Mouse (Mus musculus) forebrain, embryonic 10.5 days (tissue): ENCODE data around the gene Svs1. TPM values are rescaled to one million over a fixed set of nuclear protein-coding genes. Genes with fewer than 3 reads are reported as not detected.
"Not testable (repeated sequence)": the region's sequence is repeated elsewhere in the genome, so short reads cannot be mapped to it uniquely, and the experiment has no call there.

ENCODE experiments used
- DNase-seq: peaks from one replicate; pipeline ENCODE4 v3.0.0-alpha.2; 2017; ENCODE audit warnings: low spot score; ENCODE audit errors: extremely low spot score
- H3K27ac ChIP-seq: fragments of 300-500 bp; sonication (generic); 2 replicates; pipeline ENCODE4 v1.5.1; 2016; ENCODE audit warnings: mild to moderate bottlenecking
- H3K27me3 ChIP-seq: fragments of 300-500 bp; sonication (generic); 2 replicates; pipeline ENCODE4 v1.6.1; 2016; ENCODE audit warnings: mild to moderate bottlenecking; ENCODE audit not compliant: poor library complexity, severe bottlenecking
- H3K36me3 ChIP-seq: fragments of 300-500 bp; sonication (generic); replicated peaks from 2 replicates; pipeline ENCODE4 v1.6.1; 2016; ENCODE audit warnings: mild to moderate bottlenecking, moderate library complexity
- H3K4me1 ChIP-seq: fragments of 300-500 bp; sonication (generic); 2 replicates; pipeline ENCODE4 v1.6.1; 2016
- H3K4me3 ChIP-seq: fragments of 300-500 bp; sonication (generic); 2 replicates; pipeline ENCODE4 v1.5.1; 2016; ENCODE audit warnings: mild to moderate bottlenecking, moderate library complexity
- H3K9me3 ChIP-seq: fragments of 300-500 bp; sonication (generic); 2 replicates; pipeline ENCODE4 v1.6.1; 2016; ENCODE audit warnings: mild to moderate bottlenecking, moderate library complexity
- WGBS: fragments of 180-500 bp; shearing (Covaris S2); methylation state at CpG from one replicate; pipeline ENCODE4 v1.1.7; 2016; 5-methylcytosine and 5-hydroxymethylcytosine counted together
- polyA plus RNA-seq: library from polyadenylated mRNA; unstranded; fragments of >200 nt; fragmentation: Nextera tagmentation; extraction: Ambion mirVana; gene quantifications from 2 replicates; pipeline ENCODE4 v1.2.1, GENCODE M21; 2016

The Svs1 gene
- polyA plus RNA-seq = not detected in 2 replicates

GRCm38 (mm10) chr6:48986444-48986990 lies at the start of gene Svs1:
Gene Svs1, plus strand, starts transcription at chr6:48986861.
- Histone ChIP-seq H3K27ac (no peak within 1 kb of the TSS), H3K9me3 (no peaks in the 10 kb centered on the region), H3K36me3 (no peaks in the 10 kb centered on the region), H3K4me3 (no peak within 1 kb of the TSS), H3K27me3 (no peaks in the 10 kb centered on the region), H3K4me1 (no peaks in the 10 kb centered on the region)
- 73% methylated on average over 7 of the region's 7 CpGs for WGBS
- DNase-seq = no peak

DNA sequence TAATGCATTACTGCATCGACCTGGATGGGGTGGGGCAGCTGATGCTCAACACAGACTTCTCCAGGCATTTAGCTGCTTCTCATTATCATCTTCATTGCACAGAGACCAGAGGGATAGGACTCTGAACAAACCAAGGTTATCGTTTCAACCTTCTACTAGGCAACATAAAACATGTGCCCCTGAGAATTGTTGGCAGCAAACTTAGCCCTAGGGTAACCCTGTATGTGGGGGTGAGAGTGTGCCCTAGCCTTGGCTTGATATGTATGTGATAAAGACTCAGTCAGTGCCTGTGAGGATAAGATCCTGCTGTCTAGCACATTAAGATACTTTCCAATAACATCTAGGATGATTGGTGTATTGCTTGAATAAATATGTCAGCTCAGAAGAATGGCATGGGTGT lies 37.1 kb upstream of the Svs1 start:
- no peaks in the 10 kb centered on the region for H3K27me3 ChIP-seq
- DNase-seq = no peak
- H3K9me3 ChIP-seq = peaks cover 5% of the 10 kb centered on the region; the same call in 1 of the 2 replicates
- no peak overlapping the region for H3K27ac ChIP-seq
- no peaks in the 10 kb centered on the region for H3K4me1 ChIP-seq
- WGBS = 81% methylated on average over 2 of the region's 2 CpGs
- no peaks in the 10 kb centered on the region for H3K36me3 ChIP-seq
- H3K4me3 ChIP-seq = no peak overlapping the region

DNA sequence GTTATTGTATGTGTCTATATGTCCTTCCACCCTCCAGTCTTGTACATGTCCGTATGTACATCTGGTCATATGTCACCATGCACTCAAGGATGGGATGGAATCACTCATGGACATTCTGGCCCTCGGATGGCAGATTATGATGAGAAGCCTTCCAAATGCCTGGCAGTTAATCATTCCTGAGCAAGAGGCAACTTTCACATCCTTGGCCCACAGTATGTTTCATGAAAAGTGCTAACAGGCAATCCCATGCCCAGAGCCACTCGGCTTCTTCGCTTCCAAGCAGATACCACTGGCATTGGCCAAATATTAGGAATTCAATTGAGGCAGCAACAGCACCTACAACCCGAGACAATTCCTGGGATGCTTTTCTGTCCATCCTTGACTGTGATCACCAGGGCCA lies 36.0 kb upstream of the Svs1 start:
- Histone ChIP-seq H3K4me1 (no peaks in the 10 kb centered on the region), H3K27ac (no peak overlapping the region), H3K36me3 (no peaks in the 10 kb centered on the region), H3K27me3 (no peaks in the 10 kb centered on the region), H3K9me3 (no peaks in the 10 kb centered on the region), H3K4me3 (no peak overlapping the region)
- 94% methylated on average over 5 of the region's 5 CpGs for WGBS
- no peak for DNase-seq

GRCm38 (mm10) chr6:48951630-48952029 lies 35.0 kb upstream of the Svs1 start:
- WGBS = 91% methylated on average over 6 of the region's 6 CpGs
- no peak for DNase-seq
- Histone ChIP-seq H3K27me3 (no peaks in the 10 kb centered on the region), H3K4me1 (no peaks in the 10 kb centered on the region), H3K9me3 (no peaks in the 10 kb centered on the region), H3K36me3 (no peaks in the 10 kb centered on the region), H3K27ac (no peak overlapping the region), H3K4me3 (no peak overlapping the region)

- no peaks in the 10 kb centered on the region for H3K4me1 ChIP-seq
- no peaks in the 10 kb centered on the region for H3K27me3 ChIP-seq
- no peak overlapping the region for H3K4me3 ChIP-seq
- no peaks in the 10 kb centered on the region for H3K36me3 ChIP-seq
- WGBS = 83% methylated on average over 5 of the region's 5 CpGs
- H3K27ac ChIP-seq = no peak overlapping the region
- no peaks in the 10 kb centered on the region for H3K9me3 ChIP-seq
- DNase-seq = no peak
These were observed 33.4 kb upstream of the Svs1 start for GRCm38 (mm10) chr6:48953220-48953619.

GRCm38 (mm10) chr6:48954211-48954610 lies 32.5 kb upstream of the Svs1 start:
- Histone ChIP-seq H3K9me3 (no peaks in the 10 kb centered on the region), H3K27ac (no peak overlapping the region), H3K36me3 (no peaks in the 10 kb centered on the region), H3K4me1 (no peaks in the 10 kb centered on the region), H3K4me3 (no peak overlapping the region), H3K27me3 (no peaks in the 10 kb centered on the region)
- 84% methylated on average over 5 of the region's 5 CpGs for WGBS
- no peak for DNase-seq

DNA sequence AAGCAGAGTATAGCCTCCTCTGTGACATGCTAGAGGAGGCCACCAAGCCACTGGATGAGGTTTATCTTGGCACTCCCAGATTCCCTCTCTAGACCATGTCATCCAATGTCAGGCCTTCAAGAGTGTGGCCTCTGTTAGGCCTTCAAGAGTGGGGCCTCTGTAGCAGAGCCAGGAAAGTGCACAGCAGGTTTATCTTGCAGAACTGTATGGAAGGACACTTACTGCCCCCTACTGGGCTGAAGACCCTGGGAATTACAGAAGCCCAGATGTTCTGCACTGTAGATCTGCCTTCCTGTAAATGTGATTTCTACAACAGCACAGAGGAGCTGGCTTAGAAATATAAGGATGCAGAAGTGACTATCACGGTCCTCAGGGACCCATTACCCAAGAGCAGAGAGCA lies 31.7 kb upstream of the Svs1 start:
- Histone ChIP-seq H3K4me1 (no peaks in the 10 kb centered on the region), H3K27ac (no peak overlapping the region), H3K27me3 (no peaks in the 10 kb centered on the region), H3K9me3 (no peaks in the 10 kb centered on the region), H3K4me3 (no peak overlapping the region), H3K36me3 (no peaks in the 10 kb centered on the region)
- WGBS = 35% methylated on average over 1 of the region's 1 CpGs
- no peak for DNase-seq

DNA sequence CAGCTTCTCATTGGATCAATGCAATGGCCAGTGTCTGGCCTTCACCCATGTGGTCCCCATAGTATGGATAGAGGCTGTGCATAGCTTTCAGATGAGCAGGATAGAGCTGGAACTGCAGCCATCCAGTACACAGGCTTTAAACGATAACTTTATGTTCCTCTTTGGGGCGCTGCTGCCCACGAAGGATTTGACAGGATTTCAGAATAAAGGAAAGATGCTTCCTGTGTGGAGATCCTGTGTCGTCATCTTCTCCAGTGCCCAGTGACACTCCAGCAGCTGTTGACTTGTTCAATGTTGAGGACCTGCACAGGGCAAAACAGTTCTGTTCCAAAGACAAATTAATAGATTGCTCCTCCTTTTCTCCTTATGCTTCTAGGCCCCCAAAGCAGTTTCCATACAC lies 29.9 kb upstream of the Svs1 start:
- no peaks in the 10 kb centered on the region for H3K36me3 ChIP-seq
- H3K4me3 ChIP-seq = no peak overlapping the region
- no peak for DNase-seq
- H3K27ac ChIP-seq = no peak overlapping the region
- no peaks in the 10 kb centered on the region for H3K4me1 ChIP-seq
- WGBS = 86% methylated on average over 4 of the region's 4 CpGs
- no peaks in the 10 kb centered on the region for H3K9me3 ChIP-seq
- no peaks in the 10 kb centered on the region for H3K27me3 ChIP-seq

GRCm38 (mm10) chr6:48958053-48958452 lies 28.6 kb upstream of the Svs1 start:
- no peaks in the 10 kb centered on the region for H3K36me3 ChIP-seq
- WGBS = 75% methylated on average over 1 of the region's 1 CpGs
- H3K4me1 ChIP-seq = no peaks in the 10 kb centered on the region
- H3K4me3 ChIP-seq = no peak overlapping the region
- no peaks in the 10 kb centered on the region for H3K27me3 ChIP-seq
- no peaks in the 10 kb centered on the region for H3K9me3 ChIP-seq
- peak; percentile 13 for DNase-seq
- no peak overlapping the region for H3K27ac ChIP-seq

DNA sequence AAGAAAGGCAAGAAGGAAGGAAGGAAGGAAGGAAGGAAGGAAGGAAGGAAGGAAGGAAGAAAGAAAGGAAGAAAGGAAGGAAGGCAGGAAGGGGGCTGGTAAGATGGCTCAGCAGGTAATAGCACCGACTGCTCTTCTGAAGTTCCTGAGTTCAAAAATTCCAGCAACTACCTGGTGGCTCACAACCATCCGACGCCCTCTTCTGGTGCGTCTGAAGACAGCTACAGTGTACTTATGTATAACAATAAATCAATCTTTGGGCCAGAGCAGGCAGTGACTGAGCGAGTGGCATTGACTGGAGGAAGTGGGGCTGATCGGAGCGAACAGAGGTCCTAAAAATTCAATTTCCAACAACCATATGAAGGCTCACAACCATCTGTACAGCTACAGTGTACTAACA lies 27.5 kb upstream of the Svs1 start:
- H3K4me3 ChIP-seq, H3K27me3 ChIP-seq, DNase-seq, H3K9me3 ChIP-seq, H3K27ac ChIP-seq, H3K4me1 ChIP-seq, H3K36me3 ChIP-seq: not testable (repeated sequence)
- WGBS = 37% methylated on average over 7 of the region's 7 CpGs

GRCm38 (mm10) chr6:48966696-48967095 lies 20.0 kb upstream of the Svs1 start:
- DNase-seq, H3K36me3 ChIP-seq, H3K27me3 ChIP-seq, H3K4me1 ChIP-seq, H3K9me3 ChIP-seq, H3K27ac ChIP-seq, H3K4me3 ChIP-seq: not testable (repeated sequence)
- 89% methylated on average over 5 of the region's 5 CpGs for WGBS

DNA sequence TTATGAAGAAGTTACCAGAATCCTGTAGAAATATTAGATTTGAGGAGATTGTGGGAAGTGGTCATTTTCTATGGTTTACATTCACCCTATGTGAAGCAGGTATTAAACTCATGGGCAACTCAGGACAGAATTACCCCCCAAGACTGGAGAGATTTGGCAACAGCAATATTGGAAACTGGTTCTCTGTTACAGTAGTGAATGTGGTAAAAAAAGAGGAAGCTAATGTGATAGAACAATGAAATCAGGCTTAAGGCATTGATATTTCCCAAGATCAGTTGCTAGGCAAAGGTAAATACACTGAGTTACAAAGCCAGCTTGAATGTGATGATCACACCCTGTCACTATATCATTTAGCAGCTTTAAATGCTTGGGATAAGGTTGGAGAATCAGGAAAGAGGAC lies 18.8 kb upstream of the Svs1 start:
- Histone ChIP-seq H3K4me1 (no peaks in the 10 kb centered on the region), H3K27ac (no peak overlapping the region), H3K4me3 (no peak overlapping the region), H3K27me3 (no peaks in the 10 kb centered on the region), H3K36me3 (no peaks in the 10 kb centered on the region), H3K9me3 (no peaks in the 10 kb centered on the region)
- DNase-seq = no peak

- Histone ChIP-seq H3K36me3 (no peaks in the 10 kb centered on the region), H3K4me3 (no peak within 1 kb of the TSS), H3K27me3 (no peaks in the 10 kb centered on the region), H3K9me3 (no peaks in the 10 kb centered on the region), H3K4me1 (no peaks in the 10 kb centered on the region), H3K27ac (no peak within 1 kb of the TSS)
- no peak for DNase-seq
- WGBS = 89% methylated on average over 2 of the region's 2 CpGs
These were observed 12.0 kb upstream of the Svs1 start, which contains the start of gene Doxl2 for GRCm38 (mm10) chr6:48974663-48975062. Gene Doxl2, plus strand, starts transcription at chr6:48974963.

GRCm38 (mm10) chr6:48979616-48980015 lies 7.0 kb upstream of the Svs1 start:
- DNase-seq = no peak
- no peaks in the 10 kb centered on the region for H3K9me3 ChIP-seq
- H3K4me1 ChIP-seq = no peaks in the 10 kb centered on the region
- H3K4me3 ChIP-seq = no peak overlapping the region
- WGBS = 61% methylated on average over 1 of the region's 1 CpGs
- no peaks in the 10 kb centered on the region for H3K27me3 ChIP-seq
- H3K27ac ChIP-seq = no peak overlapping the region
- no peaks in the 10 kb centered on the region for H3K36me3 ChIP-seq
